Mouse (Mus musculus) testis, postnatal 10 days (tissue): ENCODE data around the gene Tcf25.
"Not testable (repeated sequence)": the region's sequence is repeated elsewhere in the genome, so short reads cannot be mapped to it uniquely, and the experiment has no call there.

Experiments used
- DNase-seq: peaks from one replicate; pipeline ENCODE4 v3.0.0; 2021; ENCODE audit warnings: low spot score

The Tcf25 gene

DNA sequence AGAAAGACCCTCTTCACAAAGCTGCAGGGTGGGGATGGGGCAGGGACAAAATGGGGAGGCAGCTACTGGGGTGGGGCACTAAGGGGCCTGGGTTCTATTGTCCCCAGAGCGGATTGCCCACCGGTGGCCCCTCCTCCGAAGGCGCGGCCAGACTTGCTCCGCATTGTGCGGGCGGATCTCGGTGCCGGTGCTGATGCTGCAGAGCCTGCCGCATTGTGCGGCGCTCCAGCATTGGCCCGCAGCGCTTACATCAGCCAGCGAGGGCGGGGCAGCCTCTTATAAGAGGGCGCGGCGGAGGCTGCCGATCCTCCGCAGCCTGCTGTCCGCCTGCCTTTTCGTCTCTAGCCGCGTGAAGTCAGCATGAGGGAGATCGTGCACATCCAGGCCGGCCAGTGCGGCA, 37.7 kb downstream of the Tcf25 start, which contains the start of gene Tubb3:
Gene Tubb3, plus strand, starts transcription at position 179 of the 400 bp plus-strand sequence.
- DNase-seq: peak; percentile 82

DNA sequence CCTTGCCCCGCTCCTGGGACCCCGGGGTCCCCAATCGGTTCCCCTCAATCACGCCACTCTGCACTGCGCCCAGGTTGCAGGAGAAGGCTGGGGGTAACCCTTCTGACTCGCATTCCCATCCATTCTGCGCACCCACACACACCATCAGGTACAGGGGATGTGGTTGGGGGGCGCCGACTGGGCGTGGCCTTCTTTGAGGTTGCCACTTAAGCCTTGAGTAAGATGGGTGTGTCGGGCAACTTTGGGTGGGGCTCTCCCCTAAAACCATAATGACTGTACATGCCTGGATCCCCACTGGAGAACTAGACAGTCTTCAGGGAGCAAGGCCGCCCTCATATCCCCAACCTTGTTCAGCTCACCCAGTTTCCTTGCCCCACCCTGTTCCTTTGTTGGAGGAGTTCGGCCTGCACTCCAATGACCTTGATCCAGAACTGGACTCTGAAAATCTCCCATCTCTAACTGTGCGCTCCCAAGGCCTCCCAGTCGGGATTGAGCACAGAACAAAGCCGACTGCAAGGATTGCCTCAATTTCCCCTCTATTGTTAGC, 38.3 kb downstream of the Tcf25 start:
- no peak for DNase-seq

DNA sequence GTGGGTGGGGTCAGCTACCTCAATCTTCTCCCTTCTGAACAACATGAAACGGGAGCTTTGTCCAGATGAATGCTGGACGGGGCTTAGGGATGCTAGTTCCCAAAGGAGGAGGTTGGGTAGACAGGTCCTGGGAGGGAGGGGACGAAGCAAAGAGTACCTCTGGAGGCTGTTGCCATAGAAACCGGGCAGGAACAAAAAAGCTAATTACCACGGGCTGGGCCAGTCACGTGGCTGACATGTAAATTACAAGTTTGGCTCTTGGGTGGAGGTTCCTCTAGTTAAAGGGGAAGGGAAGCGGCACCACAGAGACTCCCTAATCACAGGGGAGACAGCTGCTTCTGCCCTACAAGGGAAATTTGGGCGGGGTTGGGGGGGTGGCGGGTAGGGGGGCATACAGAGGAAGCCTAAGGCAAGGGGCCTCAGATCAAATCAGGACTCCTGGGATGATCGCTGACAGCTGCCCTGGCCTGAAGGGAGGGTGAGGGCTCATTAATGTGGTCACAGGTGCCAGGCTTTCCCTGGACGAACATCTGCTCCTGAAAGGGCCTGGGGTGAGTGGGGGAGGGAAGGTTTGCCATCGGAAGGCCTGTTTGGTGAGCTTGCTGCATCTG, 39.1 kb downstream of the Tcf25 start:
- DNase-seq: no peak

DNA sequence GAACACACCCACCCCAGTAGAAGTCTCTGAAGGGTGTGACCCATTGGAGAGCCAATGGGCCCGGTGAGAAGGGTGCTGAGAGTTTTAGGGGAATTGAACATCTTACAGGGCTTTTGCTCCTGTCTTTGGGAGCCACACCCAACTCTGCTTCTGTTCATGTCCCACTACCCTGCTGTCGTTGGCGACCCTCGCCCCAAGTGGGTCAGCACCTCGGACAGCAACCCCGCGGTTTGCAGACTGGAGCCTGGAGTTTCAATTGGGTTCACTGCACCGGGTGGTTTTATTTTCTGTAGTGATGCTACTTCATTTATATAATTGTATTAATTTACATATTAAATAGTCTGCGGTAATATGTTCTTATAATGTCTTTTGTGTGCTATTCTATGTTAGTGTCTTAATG, 40.7 kb downstream of the Tcf25 start:
- DNase-seq: peak; percentile 77

DNA sequence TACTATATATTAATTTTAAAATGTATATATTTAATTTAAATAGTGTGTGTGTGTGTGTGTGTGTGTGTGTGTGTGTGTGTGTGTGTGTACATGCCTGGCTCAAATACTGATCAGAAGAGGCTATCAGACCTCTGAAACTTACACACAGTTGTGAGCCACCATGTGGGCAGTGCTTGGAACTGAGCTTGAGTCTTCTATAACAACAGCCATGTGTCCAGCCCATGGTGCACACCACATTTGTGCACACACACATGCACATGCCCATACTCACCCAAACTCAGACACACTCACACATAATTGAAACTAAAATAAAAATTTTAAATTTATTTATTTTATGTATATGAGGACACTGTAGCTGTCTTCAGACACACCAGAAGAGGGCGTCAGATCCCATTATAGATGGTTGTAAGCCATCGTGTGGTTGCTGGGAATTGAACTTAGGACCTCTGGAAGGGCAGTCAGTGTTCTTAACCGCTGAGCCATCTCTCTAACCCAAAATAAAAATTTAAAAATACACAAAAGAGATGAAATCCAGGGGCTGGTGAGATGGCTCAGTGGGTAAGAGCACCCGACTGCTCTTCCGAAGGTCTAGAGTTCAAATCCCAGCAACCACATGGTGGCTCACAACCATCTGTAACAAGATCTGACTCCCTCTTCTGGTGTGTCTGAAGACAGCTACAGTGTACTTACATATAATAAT, 41.6 kb downstream of the Tcf25 start:
- not testable (repeated sequence) for DNase-seq

DNA sequence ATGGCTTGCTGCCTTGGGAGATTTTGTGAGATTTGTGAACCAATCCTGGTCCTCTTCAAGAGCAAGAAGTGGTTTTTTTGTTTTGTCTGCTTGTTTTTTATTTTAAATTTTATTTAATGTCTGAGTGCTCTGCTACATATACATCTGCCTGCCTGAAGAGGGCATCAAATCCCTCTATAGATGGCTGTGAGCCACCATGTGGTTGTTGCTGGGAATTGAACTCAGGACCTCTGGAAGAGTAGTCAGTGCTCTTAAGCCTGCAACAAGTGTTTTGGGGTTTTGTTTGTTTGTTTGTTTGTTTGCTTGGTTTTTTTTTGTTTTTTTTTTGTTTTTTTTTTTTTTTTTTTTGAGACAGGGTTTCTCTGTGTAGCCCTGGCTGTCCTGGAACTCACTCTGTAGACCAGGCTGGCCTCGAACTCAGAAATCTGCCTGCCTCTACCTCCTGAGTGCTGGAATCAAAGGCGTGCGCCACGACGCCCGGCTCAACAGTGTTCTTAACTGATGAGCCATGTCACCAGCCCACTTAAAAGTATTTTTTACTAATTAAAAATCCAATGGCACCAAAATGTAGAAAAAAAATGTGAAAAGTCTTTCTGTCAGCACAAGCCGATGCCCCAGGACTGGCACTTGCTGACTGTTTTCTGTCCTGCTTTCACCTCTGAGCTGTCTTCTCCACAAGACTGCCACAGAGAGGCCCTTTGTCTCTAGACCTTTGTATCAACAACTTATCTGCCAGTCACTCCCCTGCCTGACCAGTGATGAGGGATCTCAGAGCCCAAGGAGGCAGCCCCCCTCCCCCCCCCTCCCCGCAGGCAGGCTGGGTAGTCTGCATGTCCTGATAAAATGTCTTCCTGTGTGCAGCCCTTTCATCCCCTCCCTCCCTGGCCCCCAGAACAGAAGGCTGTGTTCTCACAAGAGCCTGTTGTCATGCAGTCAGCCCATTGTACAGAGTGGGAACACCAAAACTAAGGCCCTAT, 42.7 kb downstream of the Tcf25 start:
- no peak for DNase-seq

DNA sequence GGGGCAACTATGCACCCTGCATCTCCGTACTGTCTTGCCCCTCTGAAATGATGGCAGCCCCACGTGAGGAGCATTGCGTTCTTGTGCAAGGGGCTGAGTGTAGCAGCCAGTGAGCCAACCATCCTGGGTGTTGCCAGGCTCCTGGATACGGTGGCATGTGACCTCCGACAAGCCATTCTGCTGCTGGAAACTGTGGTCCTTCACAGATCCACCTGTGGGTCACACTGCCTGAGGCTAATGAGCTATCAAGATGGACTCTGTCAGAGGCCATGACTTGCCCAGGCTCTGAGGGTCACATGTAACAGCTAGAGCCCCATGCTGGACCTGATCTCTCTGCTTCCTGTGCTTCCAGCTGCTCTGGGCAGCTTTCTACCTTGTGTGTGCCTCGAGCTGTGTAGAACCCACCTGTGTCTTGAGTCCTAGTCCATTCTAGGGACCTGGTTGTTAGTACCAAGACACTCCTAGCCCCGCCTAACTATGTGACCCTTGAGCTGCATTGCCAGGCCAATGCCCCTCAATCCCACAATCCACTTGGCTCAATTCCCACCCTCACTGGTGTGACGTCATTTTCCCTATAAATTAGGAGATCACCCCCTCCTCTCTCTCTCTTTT, 43.5 kb downstream of the Tcf25 start:
- no peak for DNase-seq

DNA sequence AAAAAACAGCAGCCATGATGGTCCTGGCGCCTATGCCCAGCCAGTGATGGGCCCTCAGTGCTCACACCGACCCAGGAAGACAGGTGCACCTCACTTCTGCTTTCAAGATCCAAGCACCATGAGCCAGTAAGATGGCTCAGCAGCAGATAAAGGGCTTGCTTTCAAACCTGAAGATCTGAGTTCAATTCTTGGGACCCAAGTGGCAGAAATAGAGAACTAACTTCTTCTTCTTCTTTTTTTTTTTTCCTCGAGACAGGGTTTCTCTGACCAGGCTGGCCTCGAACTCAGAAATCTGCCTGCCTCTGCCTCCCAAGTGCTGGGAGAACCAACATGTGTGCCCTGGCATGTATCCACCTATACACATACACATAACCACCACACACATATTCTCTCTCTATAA, 46.2 kb downstream of the Tcf25 start:
- DNase-seq: no peak

DNA sequence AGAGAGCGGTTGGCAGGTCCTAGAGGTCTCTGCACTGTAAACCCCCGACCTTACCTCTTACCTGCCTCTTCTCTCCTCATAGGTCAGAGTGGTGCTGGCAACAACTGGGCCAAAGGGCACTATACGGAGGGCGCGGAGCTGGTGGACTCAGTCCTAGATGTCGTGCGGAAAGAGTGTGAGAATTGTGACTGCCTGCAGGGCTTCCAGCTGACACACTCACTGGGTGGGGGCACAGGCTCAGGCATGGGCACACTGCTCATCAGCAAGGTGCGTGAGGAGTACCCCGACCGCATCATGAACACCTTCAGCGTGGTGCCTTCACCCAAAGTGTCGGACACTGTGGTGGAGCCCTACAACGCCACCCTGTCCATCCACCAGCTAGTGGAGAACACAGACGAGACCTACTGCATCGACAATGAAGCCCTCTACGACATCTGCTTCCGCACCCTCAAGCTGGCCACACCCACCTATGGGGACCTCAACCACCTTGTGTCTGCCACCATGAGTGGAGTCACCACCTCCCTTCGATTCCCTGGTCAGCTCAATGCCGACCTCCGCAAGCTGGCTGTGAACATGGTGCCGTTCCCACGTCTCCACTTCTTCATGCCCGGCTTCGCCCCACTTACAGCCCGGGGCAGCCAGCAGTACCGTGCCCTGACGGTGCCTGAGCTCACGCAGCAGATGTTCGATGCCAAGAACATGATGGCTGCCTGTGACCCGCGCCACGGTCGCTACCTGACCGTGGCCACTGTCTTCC, 47.1 kb downstream of the Tcf25 start:
- DNase-seq: no peak

DNA sequence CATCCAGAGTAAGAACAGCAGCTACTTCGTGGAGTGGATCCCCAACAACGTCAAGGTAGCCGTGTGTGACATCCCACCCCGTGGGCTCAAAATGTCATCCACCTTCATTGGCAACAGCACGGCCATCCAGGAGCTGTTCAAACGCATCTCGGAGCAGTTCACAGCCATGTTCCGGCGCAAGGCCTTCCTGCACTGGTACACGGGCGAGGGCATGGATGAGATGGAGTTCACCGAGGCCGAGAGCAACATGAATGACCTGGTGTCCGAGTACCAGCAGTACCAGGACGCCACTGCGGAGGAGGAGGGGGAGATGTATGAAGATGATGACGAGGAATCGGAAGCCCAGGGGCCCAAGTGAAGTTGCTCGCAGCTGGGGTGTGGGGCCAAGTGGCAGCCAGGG, 47.8 kb downstream of the Tcf25 start:
- no peak for DNase-seq

DNA sequence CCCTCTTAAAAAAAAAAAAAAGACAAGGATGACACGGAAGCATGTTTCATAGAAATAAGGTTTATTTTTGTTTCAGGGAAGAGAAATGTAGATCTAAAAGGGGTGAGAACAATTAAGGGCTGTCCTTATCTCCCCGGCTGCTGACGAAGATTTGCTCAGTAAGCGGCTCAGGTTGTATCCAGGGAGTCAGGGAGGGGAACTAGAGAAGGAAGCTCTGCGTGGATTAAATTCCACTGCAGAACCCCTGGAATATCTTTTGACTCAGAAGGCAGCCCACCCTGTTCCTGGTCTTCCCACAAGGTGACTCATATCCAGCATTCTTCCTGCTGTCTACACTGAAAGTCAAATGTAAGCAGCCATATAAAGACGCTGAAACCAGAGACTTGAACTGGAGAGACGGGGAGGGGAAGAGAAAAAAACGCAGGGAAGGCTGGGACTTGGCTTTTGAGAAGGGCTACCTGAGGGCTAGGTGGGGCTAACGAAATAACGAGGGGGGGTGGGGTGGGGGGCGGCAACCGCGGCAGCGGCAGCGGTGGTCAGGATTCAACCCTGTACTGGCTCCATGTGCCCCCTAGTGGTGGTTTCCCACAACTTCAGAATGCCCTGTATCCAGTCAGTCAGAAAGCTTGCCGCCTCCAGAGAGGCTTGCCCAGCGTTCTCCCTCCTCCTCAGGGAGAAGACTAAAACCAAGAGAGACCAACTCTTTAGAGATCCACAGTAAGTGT, 48.7 kb downstream of the Tcf25 start:
- DNase-seq: peak; percentile 77

DNA sequence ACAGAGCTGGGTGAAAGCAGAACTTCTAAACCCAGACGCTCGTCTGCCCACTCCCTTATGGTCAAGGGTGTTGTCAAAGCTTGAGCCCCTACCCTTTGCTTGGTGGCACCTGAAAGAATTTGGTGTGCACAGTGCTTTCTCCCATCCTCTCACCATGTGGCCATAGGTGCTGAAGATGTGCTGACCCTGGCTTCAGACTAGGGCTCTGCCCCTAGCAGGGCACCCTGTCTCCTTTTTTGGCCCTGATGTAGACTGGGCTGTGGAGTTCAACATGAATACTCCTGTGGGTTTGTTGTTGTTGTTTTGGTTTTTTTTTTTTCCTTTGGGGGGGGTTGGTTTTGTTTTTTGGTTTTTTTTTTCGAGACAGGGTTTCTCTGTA, 49.2 kb downstream of the Tcf25 start:
- no peak for DNase-seq

DNA sequence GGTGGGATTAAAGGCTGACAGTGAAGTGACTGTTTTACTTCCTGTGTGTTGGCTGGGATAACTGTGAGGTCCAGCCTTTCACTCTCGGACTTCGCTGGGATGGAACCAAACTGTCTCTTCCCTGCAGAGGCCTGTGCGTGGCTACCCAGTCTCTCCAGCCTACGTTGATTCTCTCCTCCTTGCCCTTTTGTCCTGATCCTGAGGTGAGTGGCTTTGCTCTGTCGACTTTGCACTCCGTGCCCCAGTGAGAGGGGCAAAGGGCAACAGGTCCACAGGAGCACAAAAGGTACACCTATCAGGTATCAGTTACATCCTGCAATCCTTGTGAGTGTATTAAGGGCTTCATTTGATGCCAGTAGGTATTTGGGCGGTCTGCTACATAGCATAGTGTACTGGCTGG, 49.9 kb downstream of the Tcf25 start, which contains the start of gene Def8:
Gene Def8, plus strand, starts transcription at position 87 of the 400 bp plus-strand sequence.
- no peak for DNase-seq

DNA sequence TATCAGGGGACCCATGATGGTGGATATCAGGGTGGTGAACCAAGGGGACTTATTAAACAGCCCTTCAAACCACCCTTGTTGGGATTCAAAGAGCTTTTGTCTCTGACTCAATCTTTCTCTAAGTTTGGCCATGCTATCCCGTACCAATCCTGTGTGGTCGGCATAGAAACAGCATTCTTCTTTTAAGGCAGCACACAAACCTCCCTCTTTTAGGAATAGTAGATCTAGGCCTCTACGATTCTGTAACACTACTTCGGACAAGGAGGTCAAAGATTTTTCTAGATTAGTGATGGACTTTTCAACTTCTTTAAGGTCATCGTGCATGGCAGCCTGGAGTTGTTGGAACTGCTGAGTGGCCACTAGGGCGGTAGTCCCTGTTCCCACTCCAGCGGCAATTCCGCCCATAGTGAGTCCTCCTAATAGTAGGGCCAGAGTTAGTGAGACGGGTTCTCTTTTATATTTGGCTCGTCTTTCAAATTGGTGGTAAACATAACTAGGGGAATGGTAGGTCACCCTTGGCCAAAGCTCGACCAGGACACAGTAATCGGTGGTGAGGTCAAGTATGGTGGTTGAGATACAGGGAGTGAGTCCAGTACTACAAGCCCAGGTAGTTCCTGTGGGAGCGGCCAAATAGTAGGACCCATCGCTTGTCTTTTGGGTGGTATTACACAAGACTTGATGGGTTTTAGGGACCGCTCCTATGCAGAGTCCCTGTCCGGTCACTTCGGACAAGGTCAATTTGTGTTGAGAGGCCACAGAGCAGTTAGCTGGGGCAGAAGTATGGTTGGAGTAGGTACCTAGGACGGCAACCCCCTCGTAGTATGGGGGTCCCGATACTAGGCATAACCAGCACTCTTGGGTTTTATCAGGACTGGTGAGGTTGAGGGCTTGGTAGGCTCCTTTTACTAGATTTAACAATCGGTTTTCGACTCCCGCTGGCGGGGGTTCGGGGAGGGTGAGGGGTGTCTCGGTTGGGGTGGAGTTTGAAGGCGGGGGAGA, 53.3 kb downstream of the Tcf25 start:
- no peak for DNase-seq

DNA sequence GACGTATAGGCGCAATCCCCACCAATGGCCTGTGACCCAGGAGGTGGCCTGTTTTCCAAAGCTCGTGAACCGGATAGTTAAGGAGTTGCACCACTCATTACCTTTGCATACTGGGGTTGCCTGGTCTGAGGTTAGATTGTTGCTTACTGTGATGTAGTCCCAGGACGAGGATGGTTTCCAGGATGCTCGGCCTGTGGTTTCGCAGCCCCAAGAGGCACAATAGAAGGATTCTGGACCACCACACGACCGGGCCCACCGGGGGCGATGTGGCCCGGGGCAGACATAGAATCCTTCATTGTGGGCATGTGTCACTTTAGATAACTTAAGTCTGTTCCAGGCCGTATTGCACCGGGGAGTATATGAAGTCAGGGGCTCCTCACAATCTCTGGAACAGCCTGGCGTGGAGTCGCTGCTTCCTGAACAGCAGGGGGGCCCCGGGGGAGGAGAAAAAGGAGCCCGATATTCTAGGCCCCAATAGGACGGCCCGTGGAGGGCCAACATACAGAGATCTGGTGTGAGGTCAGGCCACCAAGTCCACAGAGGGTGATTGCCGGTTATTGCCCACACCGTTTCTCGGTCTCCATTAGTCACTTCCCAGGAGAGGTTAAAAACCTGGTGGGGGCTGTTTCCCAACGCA, 54.2 kb downstream of the Tcf25 start:
- no peak for DNase-seq

DNA sequence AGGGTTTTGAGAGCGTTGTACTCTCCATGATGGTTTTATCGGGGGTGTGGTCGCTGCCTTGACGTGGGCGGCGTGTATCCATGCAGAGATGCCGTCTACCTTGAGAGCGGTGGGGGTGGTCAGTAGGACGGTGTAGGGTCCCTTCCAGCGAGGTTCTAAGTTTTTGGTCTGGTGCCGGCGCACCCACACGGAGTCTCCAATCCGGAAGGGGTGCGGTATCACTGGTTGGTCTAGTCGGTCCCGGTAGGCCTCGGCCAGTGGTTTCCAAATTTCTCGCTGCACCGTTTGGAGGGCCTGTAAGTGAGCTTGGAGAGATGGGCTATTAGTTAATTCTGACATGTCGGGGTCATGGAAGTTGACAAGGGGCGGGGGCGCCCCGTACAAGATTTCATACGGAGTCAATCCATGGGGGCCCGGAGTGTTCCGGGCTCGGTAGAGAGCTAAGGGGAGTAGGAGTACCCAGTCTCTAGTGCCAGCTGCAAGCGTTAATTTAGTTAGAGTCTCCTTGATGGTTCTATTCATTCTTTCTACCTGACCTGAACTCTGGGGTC, 54.9 kb downstream of the Tcf25 start:
- DNase-seq: no peak

DNA sequence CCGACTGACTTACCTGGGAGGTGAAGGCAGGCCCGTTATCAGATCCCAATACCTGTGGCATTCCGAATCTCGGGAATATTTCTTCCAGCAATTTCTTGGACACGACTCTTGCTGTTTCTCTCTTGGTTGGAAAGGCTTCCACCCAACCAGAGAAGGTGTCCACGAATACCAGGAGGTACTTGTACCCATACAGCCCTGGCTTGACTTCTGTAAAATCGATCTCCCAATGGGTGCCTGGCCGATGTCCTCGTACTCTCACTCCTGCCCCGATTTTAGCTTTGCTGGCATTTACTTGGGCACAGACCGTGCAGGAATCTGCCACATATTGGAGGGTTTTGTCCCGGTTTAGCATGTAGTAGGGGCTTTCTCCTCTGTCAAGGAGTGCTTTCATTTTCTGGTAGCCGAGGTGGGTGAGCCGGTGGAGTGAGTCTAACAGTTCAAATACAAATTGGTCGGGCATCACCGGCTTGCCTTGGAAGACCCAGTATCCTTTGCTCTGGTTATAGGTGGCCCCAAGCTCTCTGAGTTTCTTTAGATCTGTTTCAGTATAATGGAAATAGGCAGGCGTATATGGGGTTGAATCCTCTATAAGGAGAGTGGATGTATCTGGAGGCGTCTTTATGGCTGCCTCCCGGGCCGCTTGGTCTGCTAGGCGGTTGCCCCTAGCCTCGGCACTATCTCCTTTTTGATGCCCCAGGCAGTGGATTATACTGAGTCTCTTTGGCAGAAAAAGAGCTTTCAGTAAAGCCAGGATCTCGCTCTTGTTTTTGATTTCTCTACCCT, 55.6 kb downstream of the Tcf25 start:
- no peak for DNase-seq

DNA sequence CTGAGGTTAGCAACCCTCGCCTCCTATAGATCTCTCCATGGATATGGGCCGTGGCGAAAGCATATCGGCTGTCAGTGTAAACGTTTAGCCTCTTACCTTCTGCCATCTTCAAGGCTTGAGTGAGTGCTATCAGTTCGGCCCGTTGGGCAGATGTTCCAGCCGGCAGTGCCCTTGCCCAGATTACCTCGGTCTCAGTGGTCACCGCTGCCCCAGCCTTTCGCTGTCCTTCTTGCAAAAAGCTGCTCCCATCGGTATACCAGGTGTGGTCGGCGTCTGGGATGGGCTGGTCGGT, 56.1 kb downstream of the Tcf25 start:
- not testable (repeated sequence) for DNase-seq
